ENCODE assay signal across 8 mouse cellular contexts in genomic region chr2:145884913-145885785, GRCm38 (mm10). TPM values are rescaled to one million over a fixed set of nuclear protein-coding genes. Genes with fewer than 3 reads are reported as not detected.
DNase-seq lines count a peak whose midpoint lies in the region; ATAC-seq and TF ChIP-seq lines count a peak whose summit lies in the region.

No protein-coding gene starts in this region.

- TF ChIP-seq POLR2A in bone marrow macrophage, adult 2 months (IDR thresholded peaks at IDR 0.05; ENCODE audit: borderline replicate concordance, low read depth, low read length), result no peak
- TF ChIP-seq POLR2A in small intestine, adult 2 months (IDR thresholded peaks at IDR 0.05; ENCODE audit: low read depth, low read length), result no peak

- no peak for TF ChIP-seq CTCF in bone marrow macrophage, adult 2 months (IDR thresholded peaks at IDR 0.05; ENCODE audit: low read depth, low read length)
- TF ChIP-seq CTCF in small intestine, adult 2 months (IDR thresholded peaks at IDR 0.05; ENCODE audit: extremely low read depth, insufficient read length, insufficient replicate concordance, low read depth, low read length), result no peak

- no peak overlapping the region for H3K4me3 ChIP-seq in bone marrow macrophage, adult 2 months (ENCODE audit: insufficient read depth, low read length)
- no peak overlapping the region for H3K4me3 ChIP-seq in kidney, embryonic 16.5 days (ENCODE audit: low read length)
- H3K4me3 ChIP-seq in small intestine, adult 2 months (ENCODE audit: low read depth, low read length), result no peak overlapping the region

- peak; percentile 23; the same call in 1 of the 2 replicates for ATAC-seq in kidney, embryonic 16.5 days (ENCODE audit: low FRiP score, low TSS enrichment)

- peaks cover 83% of the 10 kb centered on the region for H3K4me1 ChIP-seq in bone marrow macrophage, adult 2 months (ENCODE audit: control insufficient read depth, insufficient read depth, low read length)
- H3K4me1 ChIP-seq in kidney, embryonic 16.5 days (ENCODE audit: insufficient read depth, low read length), result peaks cover 44% of the 10 kb centered on the region
- peaks cover 2% of the 10 kb centered on the region for H3K4me1 ChIP-seq in small intestine, adult 2 months (ENCODE audit: control insufficient read depth, insufficient read depth, insufficient read length, low read length)

- H3K9ac ChIP-seq in kidney, embryonic 16.5 days (replicated peaks; ENCODE audit: low read length), result no peak overlapping the region

- H3K27me3 ChIP-seq in kidney, embryonic 16.5 days (ENCODE audit: insufficient read depth, low read length), result no peaks in the 10 kb centered on the region
- no peaks in the 10 kb centered on the region for H3K27me3 ChIP-seq in small intestine, adult 2 months (ENCODE audit: control insufficient read depth, insufficient read depth, low read length)

- DNase-seq in kidney, adult 11 months, result peak; percentile 48
- no peak for DNase-seq in kidney, postnatal 10 days
- peak; percentile 71 for DNase-seq in heart, adult 8-10 months (ENCODE audit: low spot score)
- DNase-seq in thymus, postnatal 4 days, result no peak
- DNase-seq in thymus, postnatal 36 days, result no peak

- H3K4me2 ChIP-seq in kidney, embryonic 16.5 days (replicated peaks; ENCODE audit: low read depth, low read length), result no peak overlapping the region

- 36% methylated on average over 14 of the region's 14 CpGs for WGBS in kidney, embryonic 16.5 days
- 81% methylated on average over 14 of the region's 14 CpGs for WGBS in small intestine, adult 2 months

- H3K9me3 ChIP-seq in kidney, embryonic 16.5 days (ENCODE audit: low read length), result peaks cover 3% of the 10 kb centered on the region; the same call in 1 of the 2 replicates

- H3K36me3 ChIP-seq in kidney, embryonic 16.5 days (ENCODE audit: insufficient read depth, low read length), result peaks cover 29% of the 10 kb centered on the region
- peaks cover 59% of the 10 kb centered on the region for H3K36me3 ChIP-seq in small intestine, adult 2 months (ENCODE audit: control insufficient read depth, insufficient read depth, low read length)

- H3K27ac ChIP-seq in bone marrow macrophage, adult 2 months (ENCODE audit: insufficient read depth, low read depth, low read length), result peak overlapping the region; percentile 98
- peak overlapping the region; percentile 65 for H3K27ac ChIP-seq in kidney, embryonic 16.5 days (ENCODE audit: low read length)
- H3K27ac ChIP-seq in small intestine, adult 2 months (ENCODE audit: insufficient read depth, low read depth, low read length), result peak overlapping the region; percentile 79

RNA-seq across cellular contexts. Expression of gene Naa20, which starts 16.8 kb away (rescaled TPM):
- polyA plus RNA-seq in bone marrow macrophage, adult 2 months (2012; ENCODE audit: insufficient read depth, insufficient read length, missing spikeins), result 77.3 and 85.4 TPM in 2 replicates
- total RNA-seq in heart, adult 8-10 months (2022), result 10 to 100 TPM; 73.0 to 85.8 (median 80.3) TPM
- 170 and 177 TPM in 2 replicates for polyA plus RNA-seq in kidney, embryonic 16.5 days (2015; fragmentation: Nextera tagmentation; extraction: Ambion mirVana)
- polyA plus RNA-seq in small intestine, adult 2 months (2012; rRNA removed), result 7.4 and 13.2 TPM in 2 replicates

RNA-seq across cellular contexts. Expression of gene Cfap61, which starts 49.4 kb away (rescaled TPM):
- polyA plus RNA-seq in bone marrow macrophage, adult 2 months (2012; ENCODE audit: insufficient read depth, insufficient read length, missing spikeins), result not detected in 2 replicates
- 1 to 10 TPM in 3 of 4 experiments, under 1 TPM in 1; 0.92 to 2.5 (median 1.7) TPM for total RNA-seq in heart, adult 8-10 months (2022)
- polyA plus RNA-seq in kidney, embryonic 16.5 days (2015; fragmentation: Nextera tagmentation; extraction: Ambion mirVana), result 0.67 and 2.2 TPM in 2 replicates
- not detected in 2 replicates for polyA plus RNA-seq in small intestine, adult 2 months (2012; rRNA removed)

RNA-seq across cellular contexts. Expression of gene Crnkl1, which starts 49.7 kb away (rescaled TPM):
- 18.2 and 22.0 TPM in 2 replicates for polyA plus RNA-seq in bone marrow macrophage, adult 2 months (2012; ENCODE audit: insufficient read depth, insufficient read length, missing spikeins)
- total RNA-seq in heart, adult 8-10 months (2022), result 10 to 100 TPM; 16.6 to 23.3 (median 20.5) TPM
- 27.6 and 29.7 TPM in 2 replicates for polyA plus RNA-seq in kidney, embryonic 16.5 days (2015; fragmentation: Nextera tagmentation; extraction: Ambion mirVana)
- polyA plus RNA-seq in small intestine, adult 2 months (2012; rRNA removed), result 3.2 and 5.2 TPM in 2 replicates

Comparison
In these comparisons a context has a peak if more than half of its experiments do, and no peak if none do; other contexts are left out.
1. DNase-seq: peak in kidney, adult 11 months (single experiment) and heart, adult 8-10 months (single experiment); none in kidney, postnatal 10 days (single experiment), thymus, postnatal 4 days (single experiment) and thymus, postnatal 36 days (0 of 2).
2. Peak in every context shown above with its lines, with median percentiles within 50 percentile points of each other: H3K27ac ChIP-seq.